22 mouse cellular contexts compared by ENCODE assay signal in genomic region chr12:108858486-108858885, GRCm38 (mm10). TPM values are rescaled to one million over a fixed set of nuclear protein-coding genes. Genes with fewer than 3 reads are reported as not detected.
DNase-seq lines count a peak whose midpoint lies in the region; ATAC-seq and TF ChIP-seq lines count a peak whose summit lies in the region.
"Had no signal": no experiment of that assay in that cellular context is flagged by ENCODE, and none has a peak within 500 bp of the region (broad histone marks: within the 10 kb centered on the region; RNA-seq: fewer than 3 reads in every experiment).

No protein-coding gene starts in this region.

- no peak for TF ChIP-seq EP300 in stomach, postnatal 0 days (optimal IDR thresholded peaks at IDR 0.05)

- no peak for TF ChIP-seq CTCF in stomach, postnatal 0 days (IDR thresholded peaks at IDR 0.05; ENCODE audit: low read depth)

- 0 out of 2 replicates have a peak overlapping the region, but pooled peaks have one; percentile 58 for H3K27ac ChIP-seq in lung, embryonic 15.5 days
- no peak overlapping the region for H3K27ac ChIP-seq in liver, embryonic 11.5 days (ENCODE audit: low read depth, low read length)
- H3K27ac ChIP-seq in stomach, postnatal 0 days (replicated peaks), result peak overlapping the region; percentile 53
- H3K27ac ChIP-seq: forebrain, embryonic 10.5 days; heart, embryonic 15.5 days; hindbrain, embryonic 13.5 days; left cerebral cortex, adult 2 months; limb, embryonic 15.5 days; midbrain, embryonic 12.5 days had no signal

- 84% methylated on average over 5 of the region's 5 CpGs for WGBS in lung, embryonic 15.5 days
- 81% methylated on average over 5 of the region's 5 CpGs for WGBS in liver, embryonic 11.5 days
- 67% methylated on average over 5 of the region's 5 CpGs for WGBS in stomach, postnatal 0 days

- no peak for DNase-seq in frontal cortex, postnatal 36 days (ENCODE audit: low spot score in 2 of 2)
- no peak for DNase-seq in lung, postnatal 36 days
- DNase-seq in liver, embryonic 11.5 days (ENCODE audit: low spot score), result no peak
- DNase-seq in stomach, postnatal 0 days (ENCODE audit: low spot score), result no peak
- no peak for DNase-seq in adrenal gland, postnatal 10 days
- DNase-seq: adrenal gland, postnatal 36 days; cerebellum, adult 11 months; cerebellum, adult 9-11 months; forebrain, postnatal 0 days; heart, postnatal 36 days; left cerebral cortex, postnatal 4 days; lung, embryonic 14.5 days; thymus, adult 18-20 months; thymus, postnatal 36 days had no signal

- H3K4me2 ChIP-seq in lung, embryonic 15.5 days, result no peak overlapping the region
- no peak overlapping the region for H3K4me2 ChIP-seq in liver, embryonic 11.5 days
- no peak overlapping the region for H3K4me2 ChIP-seq in stomach, postnatal 0 days (replicated peaks; ENCODE audit: low read depth)
- H3K4me2 ChIP-seq: heart, embryonic 15.5 days; hindbrain, embryonic 13.5 days; limb, embryonic 15.5 days; lung, embryonic 14.5 days; midbrain, embryonic 12.5 days had no signal

- H3K36me3 ChIP-seq in lung, embryonic 15.5 days, result peaks cover 26% of the 10 kb centered on the region
- peaks cover 21% of the 10 kb centered on the region for H3K36me3 ChIP-seq in liver, embryonic 11.5 days (ENCODE audit: control insufficient read depth, insufficient read depth, low read length)
- peaks cover 16% of the 10 kb centered on the region for H3K36me3 ChIP-seq in stomach, postnatal 0 days (ENCODE audit: control insufficient read depth, insufficient read depth, low read length)

- no peak overlapping the region for H3K9ac ChIP-seq in lung, embryonic 15.5 days
- 0 out of 2 replicates have a peak overlapping the region, but pooled peaks have one; percentile 37 for H3K9ac ChIP-seq in liver, embryonic 11.5 days (ENCODE audit: low read depth, low read length)
- H3K9ac ChIP-seq in stomach, postnatal 0 days (ENCODE audit: low read length), result no peak overlapping the region
- H3K9ac ChIP-seq: forebrain, postnatal 0 days; heart, embryonic 15.5 days; hindbrain, embryonic 13.5 days; limb, embryonic 15.5 days; midbrain, embryonic 12.5 days had no signal

- 0 out of 2 replicates have a peak, but pooled peaks have one; percentile 29 for ATAC-seq in frontal cortex, adult (ENCODE audit: low TSS enrichment)
- no peak for ATAC-seq in lung, embryonic 15.5 days (ENCODE audit: borderline replicate concordance, extremely low read depth, low FRiP score, low TSS enrichment)
- ATAC-seq in liver, embryonic 11.5 days (replicated peaks; ENCODE audit: low FRiP score), result no peak
- ATAC-seq in stomach, postnatal 0 days (ENCODE audit: low FRiP score, low TSS enrichment), result no peak
- ATAC-seq: forebrain, postnatal 0 days had no signal

- no peaks in the 10 kb centered on the region for H3K27me3 ChIP-seq in lung, embryonic 15.5 days
- no peaks in the 10 kb centered on the region for H3K27me3 ChIP-seq in liver, embryonic 11.5 days (replicated peaks; ENCODE audit: control insufficient read depth, insufficient read depth, low read length)
- no peaks in the 10 kb centered on the region for H3K27me3 ChIP-seq in stomach, postnatal 0 days (ENCODE audit: control insufficient read depth, insufficient read depth, low read length)
- H3K27me3 ChIP-seq: heart, embryonic 15.5 days; hindbrain, embryonic 13.5 days; limb, embryonic 15.5 days; midbrain, embryonic 12.5 days had no signal

- no peaks in the 10 kb centered on the region for H3K9me3 ChIP-seq in lung, embryonic 15.5 days
- H3K9me3 ChIP-seq in liver, embryonic 11.5 days (ENCODE audit: control insufficient read depth, low read length), result no peaks in the 10 kb centered on the region
- no peaks in the 10 kb centered on the region for H3K9me3 ChIP-seq in stomach, postnatal 0 days (ENCODE audit: control insufficient read depth, low read length)
- H3K9me3 ChIP-seq: forebrain, embryonic 10.5 days; heart, embryonic 15.5 days; hindbrain, embryonic 13.5 days; limb, embryonic 15.5 days; midbrain, embryonic 12.5 days had no signal

- no peak overlapping the region for H3K4me3 ChIP-seq in lung, embryonic 15.5 days
- no peak overlapping the region for H3K4me3 ChIP-seq in liver, embryonic 11.5 days (ENCODE audit: low read depth, low read length)
- no peak overlapping the region for H3K4me3 ChIP-seq in stomach, postnatal 0 days (ENCODE audit: low read depth, low read length)
- H3K4me3 ChIP-seq: forebrain, embryonic 10.5 days; heart, embryonic 15.5 days; hindbrain, embryonic 13.5 days; left cerebral cortex, adult 2 months; limb, embryonic 15.5 days; midbrain, embryonic 12.5 days had no signal

- peaks cover 11% of the 10 kb centered on the region for H3K4me1 ChIP-seq in lung, embryonic 15.5 days
- H3K4me1 ChIP-seq in liver, embryonic 11.5 days (replicated peaks; ENCODE audit: control insufficient read depth, insufficient read depth, low read length), result no peaks in the 10 kb centered on the region
- no peaks in the 10 kb centered on the region for H3K4me1 ChIP-seq in stomach, postnatal 0 days (replicated peaks; ENCODE audit: control insufficient read depth, insufficient read depth)
- H3K4me1 ChIP-seq: forebrain, embryonic 10.5 days; heart, embryonic 15.5 days; hindbrain, embryonic 13.5 days; limb, embryonic 15.5 days; midbrain, embryonic 12.5 days had no signal

RNA-seq across cellular contexts. Expression of gene Slc25a47, which starts 22.6 kb away (rescaled TPM):
- 9.7 and 10.1 TPM in 2 replicates for polyA plus RNA-seq in lung, embryonic 15.5 days (2015; fragmentation: Nextera tagmentation; extraction: Ambion mirVana)
- polyA plus RNA-seq in liver, embryonic 11.5 days (2014; fragmentation: Nextera tagmentation; extraction: Ambion mirVana), result 4.5 and 5.2 TPM in 2 replicates
- polyA plus RNA-seq in stomach, postnatal 0 days (2015; fragmentation: Nextera tagmentation; extraction: Ambion mirVana), result 4.3 and 5.6 TPM in 2 replicates
- 100 to 1,000 TPM in 1 of 2 experiments, 10 to 100 TPM in 1; 49.1 to 181 TPM for total RNA-seq in adrenal gland, postnatal 10 days (2021)

RNA-seq across cellular contexts. Expression of gene Slc25a29, which starts 22.8 kb away (rescaled TPM):
- 8.0 and 8.6 TPM in 2 replicates for polyA plus RNA-seq in lung, embryonic 15.5 days (2015; fragmentation: Nextera tagmentation; extraction: Ambion mirVana)
- polyA plus RNA-seq in liver, embryonic 11.5 days (2014; fragmentation: Nextera tagmentation; extraction: Ambion mirVana), result 2.9 and 3.9 TPM in 2 replicates
- polyA plus RNA-seq in stomach, postnatal 0 days (2015; fragmentation: Nextera tagmentation; extraction: Ambion mirVana), result 3.7 and 3.8 TPM in 2 replicates
- 1 to 10 TPM; 8.4 to 9.0 TPM for total RNA-seq in adrenal gland, postnatal 10 days (2021)

RNA-seq across cellular contexts. Expression of gene Wdr25, which starts 34.9 kb away (rescaled TPM):
- polyA plus RNA-seq in lung, embryonic 15.5 days (2015; fragmentation: Nextera tagmentation; extraction: Ambion mirVana), result 9.8 and 9.9 TPM in 2 replicates
- 4.1 and 5.3 TPM in 2 replicates for polyA plus RNA-seq in liver, embryonic 11.5 days (2014; fragmentation: Nextera tagmentation; extraction: Ambion mirVana)
- 3.2 and 3.9 TPM in 2 replicates for polyA plus RNA-seq in stomach, postnatal 0 days (2015; fragmentation: Nextera tagmentation; extraction: Ambion mirVana)
- total RNA-seq in adrenal gland, postnatal 10 days (2021), result 1 to 10 TPM; 6.6 to 7.1 TPM

RNA-seq across cellular contexts. Expression of gene Wars, which starts 35.5 kb away (rescaled TPM):
- 80.8 and 84.0 TPM in 2 replicates for polyA plus RNA-seq in lung, embryonic 15.5 days (2015; fragmentation: Nextera tagmentation; extraction: Ambion mirVana)
- 90.8 and 102 TPM in 2 replicates for polyA plus RNA-seq in liver, embryonic 11.5 days (2014; fragmentation: Nextera tagmentation; extraction: Ambion mirVana)
- 70.7 and 76.0 TPM in 2 replicates for polyA plus RNA-seq in stomach, postnatal 0 days (2015; fragmentation: Nextera tagmentation; extraction: Ambion mirVana)
- 10 to 100 TPM; 48.8 to 51.5 TPM for total RNA-seq in adrenal gland, postnatal 10 days (2021)
